Mouse (Mus musculus) stomach, embryonic 15.5 days (tissue): Measurements from ENCODE around the gene Vsig4. TPM values are rescaled to one million over a fixed set of nuclear protein-coding genes. Genes with fewer than 3 reads are reported as not detected.
"Not testable (repeated sequence)": the region's sequence is repeated elsewhere in the genome, so short reads cannot be mapped to it uniquely, and the experiment has no call there.

Experiments used
- ATAC-seq: fragments of 200-750 bp; cut with Nextera tagmentation; 2 replicates; pipeline ENCODE4 v1.8.0; 2017; ENCODE audit warnings: low read depth, moderate number of reproducible peaks, moderate TSS enrichment; ENCODE audit not compliant: insufficient read depth, low FRiP score
- H3K27ac ChIP-seq: fragments of 300-500 bp; sonication (generic); 2 replicates; pipeline ENCODE4 v1.5.1; 2015; ENCODE audit warnings: mild to moderate bottlenecking, inconsistent platforms
- H3K27me3 ChIP-seq: fragments of 300-500 bp; sonication (generic); replicated peaks from 2 replicates; pipeline ENCODE4 v1.6.1; 2015; ENCODE audit warnings: inconsistent platforms
- H3K36me3 ChIP-seq: fragments of 300-500 bp; sonication (generic); 2 replicates; pipeline ENCODE4 v1.6.1; 2015; ENCODE audit warnings: inconsistent platforms
- H3K4me1 ChIP-seq: fragments of 300-500 bp; sonication (generic); 2 replicates; pipeline ENCODE4 v1.6.1; 2015; ENCODE audit warnings: inconsistent platforms
- H3K4me2 ChIP-seq: fragments of 300-500 bp; sonication (generic); 2 replicates; pipeline ENCODE4 v1.6.1; 2015; ENCODE audit warnings: mild to moderate bottlenecking, inconsistent platforms
- H3K4me3 ChIP-seq: fragments of 300-500 bp; sonication (generic); replicated peaks from 2 replicates; pipeline ENCODE4 v1.5.1; 2015; ENCODE audit warnings: inconsistent platforms
- H3K9ac ChIP-seq: fragments of 300-500 bp; sonication (generic); 2 replicates; pipeline ENCODE4 v1.6.1; 2015; ENCODE audit warnings: inconsistent platforms
- H3K9me3 ChIP-seq: fragments of 300-500 bp; sonication (generic); 2 replicates; pipeline ENCODE4 v1.6.1; 2016; ENCODE audit warnings: inconsistent platforms
- WGBS: fragments of 180-500 bp; shearing (Covaris S2); methylation state at CpG from one replicate; pipeline ENCODE4 v1.1.7; 2015; 5-methylcytosine and 5-hydroxymethylcytosine counted together
- polyA plus RNA-seq: library from polyadenylated mRNA; unstranded; fragments of >200 nt; fragmentation: Nextera tagmentation; extraction: Ambion mirVana; gene quantifications from 2 replicates; pipeline ENCODE4 v1.2.1, GENCODE M21; 2015

Gene Vsig4
- 0.18 TPM in 1 of 2 replicates, not detected in the other for polyA plus RNA-seq

- H3K36me3 ChIP-seq, result no peaks in the 10 kb centered on the region
- no peak within 1 kb of the TSS for H3K4me3 ChIP-seq
- H3K27me3 ChIP-seq, result no peaks in the 10 kb centered on the region
- ATAC-seq, result no peak
- 91% methylated on average over 3 of the region's 3 CpGs for WGBS
- H3K4me2 ChIP-seq, result no peak within 1 kb of the TSS
- H3K27ac ChIP-seq, result no peak within 1 kb of the TSS
- no peaks in the 10 kb centered on the region for H3K9me3 ChIP-seq
- H3K9ac ChIP-seq, result no peak within 1 kb of the TSS
- no peaks in the 10 kb centered on the region for H3K4me1 ChIP-seq
These were observed at the start of gene Vsig4 for GRCm38 (mm10) chrX:96293338-96293737. Vsig4 (minus strand) TSS chrX:96293438.

GRCm38 (mm10) chrX:96339108-96339507 is 45.9 kb upstream of the Vsig4 start:
- Histone ChIP-seq H3K4me2 (no peak overlapping the region), H3K9me3 (no peaks in the 10 kb centered on the region), H3K4me3 (no peak overlapping the region), H3K4me1 (no peaks in the 10 kb centered on the region), H3K27me3 (no peaks in the 10 kb centered on the region), H3K27ac (no peak overlapping the region), H3K36me3 (no peaks in the 10 kb centered on the region), H3K9ac (no peak overlapping the region)
- no peak for ATAC-seq
- 59% methylated on average over 2 of the region's 2 CpGs for WGBS

GRCm38 (mm10) chrX:96329764-96330163 is 36.5 kb upstream of the Vsig4 start:
- H3K27me3 ChIP-seq, result no peaks in the 10 kb centered on the region
- no peak overlapping the region for H3K4me2 ChIP-seq

DNA sequence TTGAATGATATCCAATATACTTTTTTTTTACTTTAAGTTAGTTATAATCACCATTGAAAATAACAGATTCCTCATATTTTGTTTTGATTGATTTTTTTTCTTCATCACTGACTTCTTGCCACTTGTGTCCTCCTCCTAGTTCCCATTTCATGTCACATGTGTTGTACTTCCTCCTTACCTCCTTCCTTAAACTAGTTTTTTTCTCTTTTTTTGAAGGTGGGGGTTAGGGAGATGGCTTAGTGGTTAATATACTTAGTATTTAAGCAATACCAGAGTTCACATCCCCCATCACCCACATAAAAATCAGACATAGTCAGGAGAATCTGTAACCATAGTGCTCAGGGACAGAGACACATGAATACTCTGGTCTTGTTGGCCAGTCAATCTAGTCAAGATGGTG is 36.7 kb downstream of the Vsig4 start:
- no peak overlapping the region for H3K4me2 ChIP-seq
- no peak overlapping the region for H3K27ac ChIP-seq
- no peaks in the 10 kb centered on the region for H3K27me3 ChIP-seq
- no peaks in the 10 kb centered on the region for H3K36me3 ChIP-seq
- no peak overlapping the region for H3K9ac ChIP-seq
- no peak overlapping the region for H3K4me3 ChIP-seq
- H3K4me1 ChIP-seq, result no peaks in the 10 kb centered on the region
- no peak for ATAC-seq
- no peaks in the 10 kb centered on the region for H3K9me3 ChIP-seq

More at GRCm38 (mm10) chrX:96329764-96330163, 36.5 kb upstream of the Vsig4 start:
- no peaks in the 10 kb centered on the region for H3K4me1 ChIP-seq
- no peaks in the 10 kb centered on the region for H3K9me3 ChIP-seq
- ATAC-seq, result no peak
- no peak overlapping the region for H3K9ac ChIP-seq
- H3K36me3 ChIP-seq, result no peaks in the 10 kb centered on the region
- no peak overlapping the region for H3K27ac ChIP-seq
- WGBS, result 42% methylated on average over 4 of the region's 4 CpGs
- H3K4me3 ChIP-seq, result no peak overlapping the region

GRCm38 (mm10) chrX:96239644-96240043 is 53.6 kb downstream of the Vsig4 start:
- Histone ChIP-seq H3K9me3 (no peaks in the 10 kb centered on the region), H3K4me3 (no peak overlapping the region), H3K4me1 (no peaks in the 10 kb centered on the region), H3K27me3 (no peaks in the 10 kb centered on the region), H3K9ac (no peak overlapping the region), H3K27ac (no peak overlapping the region), H3K36me3 (no peaks in the 10 kb centered on the region), H3K4me2 (no peak overlapping the region)
- no peak for ATAC-seq
- WGBS, result 53% methylated on average over 2 of the region's 2 CpGs

DNA sequence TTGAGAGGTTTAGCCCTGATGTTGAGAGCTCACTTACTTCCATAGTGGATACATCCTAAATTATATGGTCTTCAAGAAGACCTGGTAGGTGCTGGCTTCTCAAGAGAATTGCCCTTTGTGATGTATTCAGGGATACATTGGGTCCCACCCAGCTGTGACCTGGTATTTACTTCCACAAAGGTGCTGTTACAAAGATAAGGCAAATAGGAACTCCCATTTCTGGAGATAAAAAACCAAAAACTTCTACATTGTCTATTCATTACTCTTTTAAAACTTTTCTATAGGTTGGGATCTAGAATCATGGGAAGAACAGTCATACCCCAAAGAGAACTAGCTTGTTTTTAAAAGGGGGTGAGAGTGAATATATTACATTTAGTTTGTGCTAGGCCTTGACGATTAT is 54.2 kb downstream of the Vsig4 start:
- H3K4me1 ChIP-seq, result no peaks in the 10 kb centered on the region
- no peak overlapping the region for H3K27ac ChIP-seq
- 80% methylated on average over 1 of the region's 1 CpGs for WGBS
- no peak overlapping the region for H3K4me3 ChIP-seq
- no peak overlapping the region for H3K9ac ChIP-seq
- no peak overlapping the region for H3K4me2 ChIP-seq
- no peak for ATAC-seq
- H3K9me3 ChIP-seq, result no peaks in the 10 kb centered on the region
- no peaks in the 10 kb centered on the region for H3K36me3 ChIP-seq
- H3K27me3 ChIP-seq, result no peaks in the 10 kb centered on the region

- no peak overlapping the region for H3K27ac ChIP-seq
- WGBS, result 73% methylated on average over 1 of the region's 1 CpGs
These were observed 57.5 kb downstream of the Vsig4 start for GRCm38 (mm10) chrX:96235775-96236174.

DNA sequence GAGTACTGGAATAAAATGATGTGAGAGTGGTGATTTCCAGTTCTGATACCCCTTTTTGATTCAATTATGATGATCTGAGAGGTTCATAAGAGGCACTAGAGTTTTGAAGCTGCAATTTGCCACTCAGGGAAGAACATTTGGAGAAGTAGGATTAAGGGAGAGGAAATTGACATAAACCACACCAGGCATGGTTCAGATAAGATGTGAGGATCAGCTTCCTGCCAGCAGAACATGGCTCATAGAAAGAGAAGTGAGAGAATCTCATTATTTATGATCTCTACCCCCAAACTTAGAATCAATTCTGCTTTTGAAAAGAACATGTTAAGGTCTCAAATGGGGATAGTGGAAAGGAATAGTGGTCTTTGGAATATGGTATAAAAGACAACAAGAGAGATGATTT is 66.2 kb downstream of the Vsig4 start:
- H3K9ac ChIP-seq, result no peak overlapping the region
- H3K36me3 ChIP-seq, result no peaks in the 10 kb centered on the region
- no peak overlapping the region for H3K4me2 ChIP-seq
- H3K4me3 ChIP-seq, result no peak overlapping the region
- ATAC-seq, result no peak
- H3K27ac ChIP-seq, result no peak overlapping the region
- H3K27me3 ChIP-seq, result no peaks in the 10 kb centered on the region
- no peaks in the 10 kb centered on the region for H3K4me1 ChIP-seq
- no peaks in the 10 kb centered on the region for H3K9me3 ChIP-seq

More at GRCm38 (mm10) chrX:96235775-96236174, 57.5 kb downstream of the Vsig4 start:
- Histone ChIP-seq H3K4me1 (no peaks in the 10 kb centered on the region), H3K9ac (no peak overlapping the region), H3K36me3 (no peaks in the 10 kb centered on the region), H3K4me3 (no peak overlapping the region), H3K27me3 (no peaks in the 10 kb centered on the region), H3K4me2 (no peak overlapping the region), H3K9me3 (no peaks in the 10 kb centered on the region)
- ATAC-seq, result no peak

DNA sequence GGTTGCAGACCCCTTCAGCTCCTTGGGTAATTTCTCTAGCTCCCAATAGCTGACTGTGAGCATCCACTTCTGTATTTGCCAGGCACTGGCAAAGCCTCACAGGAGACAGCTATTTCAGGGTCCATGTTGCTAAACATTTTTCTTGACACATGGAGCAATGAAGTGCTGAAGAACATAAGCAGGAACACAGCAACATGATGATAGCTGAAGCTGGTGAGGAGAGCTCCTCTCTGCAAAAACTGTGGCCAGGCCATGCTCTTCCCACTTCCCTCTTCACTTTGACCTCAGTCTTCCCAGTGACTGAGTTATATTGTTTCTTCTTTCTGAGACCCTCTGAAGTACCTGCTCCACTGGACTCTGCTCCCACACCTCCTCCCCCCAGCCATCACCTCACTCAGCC is 67.8 kb downstream of the Vsig4 start:
- Histone ChIP-seq H3K4me2 (no peak overlapping the region), H3K27ac (no peak overlapping the region), H3K36me3 (no peaks in the 10 kb centered on the region), H3K9me3 (no peaks in the 10 kb centered on the region), H3K9ac (no peak overlapping the region), H3K4me1 (no peaks in the 10 kb centered on the region), H3K27me3 (no peaks in the 10 kb centered on the region), H3K4me3 (no peak overlapping the region)
- ATAC-seq, result no peak

- H3K4me1 ChIP-seq, result no peaks in the 10 kb centered on the region
- no peak overlapping the region for H3K4me2 ChIP-seq
- WGBS, result 79% methylated on average over 6 of the region's 6 CpGs
- H3K27me3 ChIP-seq, result no peaks in the 10 kb centered on the region
- H3K9me3 ChIP-seq, result no peaks in the 10 kb centered on the region
- no peak overlapping the region for H3K4me3 ChIP-seq
- H3K9ac ChIP-seq, result no peak overlapping the region
- H3K27ac ChIP-seq, result no peak overlapping the region
- H3K36me3 ChIP-seq, result no peaks in the 10 kb centered on the region
- ATAC-seq, result no peak
These were observed 69.0 kb downstream of the Vsig4 start for GRCm38 (mm10) chrX:96224210-96224609.

DNA sequence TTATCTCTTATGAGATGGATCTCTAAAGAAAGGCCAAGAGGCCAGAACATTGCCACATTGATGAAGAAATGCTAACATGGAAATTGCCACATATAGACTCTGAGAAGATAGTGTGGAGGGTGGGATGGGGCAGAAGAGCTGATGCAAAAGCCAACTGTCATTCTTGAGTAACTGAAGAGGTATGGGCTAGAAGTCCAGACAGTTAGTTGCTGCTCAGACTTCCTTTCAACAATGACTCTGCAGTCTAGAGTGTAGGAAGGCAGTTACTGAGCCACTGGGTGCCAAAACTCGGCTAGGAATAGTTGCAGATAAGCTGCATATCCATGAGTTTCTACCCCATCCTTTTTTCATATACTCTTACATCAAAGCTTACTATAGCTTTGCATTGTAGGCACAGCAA is 75.2 kb downstream of the Vsig4 start:
- no peak overlapping the region for H3K4me3 ChIP-seq
- 53% methylated on average over 1 of the region's 1 CpGs for WGBS
- H3K4me1 ChIP-seq, result no peaks in the 10 kb centered on the region
- no peak overlapping the region for H3K4me2 ChIP-seq
- H3K9ac ChIP-seq, result no peak overlapping the region
- H3K36me3 ChIP-seq, result no peaks in the 10 kb centered on the region
- H3K27me3 ChIP-seq, result no peaks in the 10 kb centered on the region
- no peaks in the 10 kb centered on the region for H3K9me3 ChIP-seq
- H3K27ac ChIP-seq, result no peak overlapping the region
- ATAC-seq, result no peak

- H3K4me1 ChIP-seq, result no peaks in the 10 kb centered on the region
- no peaks in the 10 kb centered on the region for H3K36me3 ChIP-seq
- H3K27me3 ChIP-seq, result no peaks in the 10 kb centered on the region
- 39% methylated on average over 1 of the region's 1 CpGs for WGBS
- H3K27ac ChIP-seq, result no peak overlapping the region
- H3K9ac ChIP-seq, result no peak overlapping the region
- no peak overlapping the region for H3K4me2 ChIP-seq
- no peaks in the 10 kb centered on the region for H3K9me3 ChIP-seq
- H3K4me3 ChIP-seq, result no peak overlapping the region
- no peak for ATAC-seq
These were observed 86.4 kb downstream of the Vsig4 start for GRCm38 (mm10) chrX:96206872-96207271.

DNA sequence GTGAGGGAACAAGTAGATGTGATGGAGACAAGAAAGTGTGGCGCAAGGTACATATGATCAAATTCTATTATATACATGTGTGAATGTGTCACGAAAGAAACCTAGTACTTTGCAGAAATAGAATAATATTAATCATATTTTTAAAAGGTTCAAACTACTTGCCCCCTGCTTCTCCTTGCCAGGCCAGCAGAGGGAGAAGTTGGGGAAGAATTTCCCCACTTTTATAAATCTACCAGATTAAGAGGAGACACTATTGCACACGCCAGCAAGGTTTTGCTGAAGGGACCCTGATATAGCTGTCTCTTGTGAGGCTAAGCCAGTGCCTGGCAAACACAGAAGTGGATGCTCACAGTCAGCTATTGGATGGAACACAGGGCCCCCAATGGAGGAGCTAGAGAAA is 88.1 kb downstream of the Vsig4 start:
- not testable (repeated sequence) for ATAC-seq, H3K4me2 ChIP-seq, H3K4me3 ChIP-seq, H3K27me3 ChIP-seq, H3K4me1 ChIP-seq, H3K36me3 ChIP-seq, H3K9ac ChIP-seq, H3K27ac ChIP-seq, H3K9me3 ChIP-seq
- 81% methylated on average over 3 of the region's 3 CpGs for WGBS
